Comparison of ENCODE assay signal across 9 mouse cellular contexts in genomic region chr16:34966620-34967081, GRCm38 (mm10). TPM values are rescaled to one million over a fixed set of nuclear protein-coding genes. Genes with fewer than 3 reads are reported as not detected.
A peak's percentile ranks its signal among the peaks of the same experiment; 100 is the strongest.
DNase-seq lines count a peak whose midpoint lies in the region; ATAC-seq and TF ChIP-seq lines count a peak whose summit lies in the region.
"Had no signal": no experiment of that assay in that cellular context is flagged by ENCODE, and none has a peak within 500 bp of the region (broad histone marks: within the 10 kb centered on the region; RNA-seq: fewer than 3 reads in every experiment).

No protein-coding gene starts in this region.

- no peaks in the 10 kb centered on the region for H3K27me3 ChIP-seq in heart, postnatal 0 days (ENCODE audit: control insufficient read depth, insufficient read depth, low read length)
- peaks cover 19% of the 10 kb centered on the region; the same call in 1 of the 2 replicates for H3K27me3 ChIP-seq in heart, embryonic 12.5 days (replicated peaks)
- no peaks in the 10 kb centered on the region for H3K27me3 ChIP-seq in liver, embryonic 15.5 days
- H3K27me3 ChIP-seq in liver, postnatal 0 days (ENCODE audit: insufficient read depth, low read length) = no peaks in the 10 kb centered on the region
- H3K27me3 ChIP-seq in intestine, postnatal 0 days (replicated peaks; ENCODE audit: control insufficient read depth, insufficient read depth, low read length) = no peaks in the 10 kb centered on the region
- H3K27me3 ChIP-seq: embryonic facial prominence, embryonic 15.5 days had no signal

- no peak for DNase-seq in heart, postnatal 0 days (ENCODE audit: low spot score)
- DNase-seq in liver, postnatal 0 days = no peak
- DNase-seq in lung, postnatal 36 days = peak; percentile 78
- no peak for DNase-seq in natural killer cell, adult 2 months (ENCODE audit: low spot score in 2 of 2)
- no peak for DNase-seq in adrenal gland, postnatal 4 days (ENCODE audit: low spot score in 2 of 2)

- no peak for TF ChIP-seq EP300 in heart, postnatal 0 days (IDR thresholded peaks at IDR 0.05; ENCODE audit: low read depth)
- no peak for TF ChIP-seq EP300 in liver, postnatal 0 days (IDR thresholded peaks at IDR 0.05; ENCODE audit: low read depth)

- peaks cover 16% of the 10 kb centered on the region for H3K4me1 ChIP-seq in heart, postnatal 0 days (ENCODE audit: control insufficient read depth, insufficient read depth)
- peaks cover 14% of the 10 kb centered on the region for H3K4me1 ChIP-seq in heart, embryonic 12.5 days (replicated peaks)
- no peaks in the 10 kb centered on the region for H3K4me1 ChIP-seq in liver, embryonic 15.5 days (replicated peaks)
- H3K4me1 ChIP-seq in liver, postnatal 0 days (ENCODE audit: insufficient read depth) = peaks cover 8% of the 10 kb centered on the region; the same call in 1 of the 2 replicates
- no peaks in the 10 kb centered on the region for H3K4me1 ChIP-seq in intestine, postnatal 0 days (replicated peaks; ENCODE audit: control insufficient read depth, insufficient read depth, low read length)

- TF ChIP-seq CTCF in heart, postnatal 0 days (IDR thresholded peaks at IDR 0.05; ENCODE audit: low read depth) = no peak
- no peak for TF ChIP-seq CTCF in liver, postnatal 0 days (IDR thresholded peaks at IDR 0.05; ENCODE audit: low read depth)
- TF ChIP-seq CTCF in intestine, postnatal 0 days (IDR thresholded peaks at IDR 0.05; ENCODE audit: low read depth) = no peak

- H3K27ac ChIP-seq in heart, postnatal 0 days (ENCODE audit: low read depth) = 0 out of 2 replicates have a peak overlapping the region, but pooled peaks have one; percentile 6
- no peak overlapping the region for H3K27ac ChIP-seq in heart, embryonic 12.5 days (ENCODE audit: poor library complexity, severe bottlenecking)
- no peak overlapping the region for H3K27ac ChIP-seq in liver, embryonic 15.5 days (replicated peaks)
- H3K27ac ChIP-seq in liver, postnatal 0 days (ENCODE audit: low read depth) = no peak overlapping the region
- H3K27ac ChIP-seq in intestine, postnatal 0 days (ENCODE audit: low read depth, low read length) = peak overlapping the region; percentile 11; the same call in 1 of the 2 replicates
- H3K27ac ChIP-seq: embryonic facial prominence, embryonic 15.5 days had no signal

- no peaks in the 10 kb centered on the region for H3K9me3 ChIP-seq in heart, postnatal 0 days (replicated peaks; ENCODE audit: control insufficient read depth, low read length)
- no peaks in the 10 kb centered on the region for H3K9me3 ChIP-seq in heart, embryonic 12.5 days (replicated peaks)
- no peaks in the 10 kb centered on the region for H3K9me3 ChIP-seq in liver, embryonic 15.5 days (replicated peaks)
- no peaks in the 10 kb centered on the region for H3K9me3 ChIP-seq in liver, postnatal 0 days (ENCODE audit: low read length)
- no peaks in the 10 kb centered on the region for H3K9me3 ChIP-seq in intestine, postnatal 0 days (ENCODE audit: control insufficient read depth)
- H3K9me3 ChIP-seq: embryonic facial prominence, embryonic 15.5 days had no signal

- no peak overlapping the region for H3K4me2 ChIP-seq in heart, postnatal 0 days (ENCODE audit: low read depth, low read length)
- no peak overlapping the region for H3K4me2 ChIP-seq in heart, embryonic 12.5 days
- H3K4me2 ChIP-seq in liver, embryonic 15.5 days = no peak overlapping the region
- no peak overlapping the region for H3K4me2 ChIP-seq in liver, postnatal 0 days (ENCODE audit: low read depth, low read length)
- H3K4me2 ChIP-seq in intestine, postnatal 0 days (replicated peaks; ENCODE audit: low read depth) = no peak overlapping the region
- H3K4me2 ChIP-seq: embryonic facial prominence, embryonic 15.5 days had no signal

- 55% methylated on average over 5 of the region's 5 CpGs for WGBS in heart, postnatal 0 days
- 51% methylated on average over 5 of the region's 5 CpGs for WGBS in heart, embryonic 12.5 days
- WGBS in liver, embryonic 15.5 days (ENCODE audit: insufficient replicate concordance) = 36% methylated on average over 5 of the region's 5 CpGs
- 65% methylated on average over 5 of the region's 5 CpGs for WGBS in liver, postnatal 0 days (ENCODE audit: insufficient replicate concordance)
- WGBS in intestine, postnatal 0 days = 51% methylated on average over 5 of the region's 5 CpGs

- no peak overlapping the region for H3K4me3 ChIP-seq in heart, postnatal 0 days (ENCODE audit: low read depth, low read length)
- no peak overlapping the region for H3K4me3 ChIP-seq in heart, embryonic 12.5 days
- no peak overlapping the region for H3K4me3 ChIP-seq in liver, embryonic 15.5 days (replicated peaks)
- no peak overlapping the region for H3K4me3 ChIP-seq in liver, postnatal 0 days (ENCODE audit: low read depth, low read length)
- no peak overlapping the region for H3K4me3 ChIP-seq in intestine, postnatal 0 days (ENCODE audit: low read depth, low read length)
- H3K4me3 ChIP-seq: embryonic facial prominence, embryonic 15.5 days had no signal

- H3K9ac ChIP-seq in heart, postnatal 0 days (replicated peaks; ENCODE audit: low read depth, low read length) = no peak overlapping the region
- no peak overlapping the region for H3K9ac ChIP-seq in heart, embryonic 12.5 days
- no peak overlapping the region for H3K9ac ChIP-seq in liver, embryonic 15.5 days
- no peak overlapping the region for H3K9ac ChIP-seq in liver, postnatal 0 days (replicated peaks)
- no peak overlapping the region for H3K9ac ChIP-seq in intestine, postnatal 0 days (ENCODE audit: low read depth, low read length)
- H3K9ac ChIP-seq: embryonic facial prominence, embryonic 15.5 days had no signal

- H3K36me3 ChIP-seq in heart, postnatal 0 days (replicated peaks; ENCODE audit: control insufficient read depth, insufficient read depth, low read length) = 0 out of 2 replicates have a peak, but pooled peaks cover 4% of the 10 kb centered on the region
- H3K36me3 ChIP-seq in heart, embryonic 12.5 days = no peaks in the 10 kb centered on the region
- H3K36me3 ChIP-seq in liver, embryonic 15.5 days (replicated peaks) = no peaks in the 10 kb centered on the region
- H3K36me3 ChIP-seq in liver, postnatal 0 days (replicated peaks; ENCODE audit: insufficient read depth, low read length) = 0 out of 2 replicates have a peak, but pooled peaks cover 7% of the 10 kb centered on the region
- peaks cover 79% of the 10 kb centered on the region for H3K36me3 ChIP-seq in intestine, postnatal 0 days (ENCODE audit: control insufficient read depth, insufficient read depth)
- H3K36me3 ChIP-seq: embryonic facial prominence, embryonic 15.5 days had no signal

- ATAC-seq in heart, postnatal 0 days (ENCODE audit: insufficient read depth, low read depth) = no peak; the same call in 1 of the 2 replicates
- no peak for ATAC-seq in heart, embryonic 12.5 days (ENCODE audit: insufficient number of reproducible peaks, low FRiP score)
- 0 out of 2 replicates have a peak, but pooled peaks have one; percentile 18 for ATAC-seq in liver, embryonic 15.5 days (ENCODE audit: insufficient read depth)
- no peak for ATAC-seq in liver, postnatal 0 days
- ATAC-seq in intestine, postnatal 0 days = no peak

RNA-seq across cellular contexts. Expression of gene Hacd2, which starts 55.6 kb away (rescaled TPM):
- total RNA-seq in heart, postnatal 0 days (2014; rRNA removed; ENCODE audit: low replicate concordance) = 2.6 and 6.1 TPM in 2 replicates
- polyA plus RNA-seq in heart, postnatal 0 days (2015; fragmentation: Nextera tagmentation; extraction: Ambion mirVana) = 34.1 and 34.2 TPM in 2 replicates
- 54.6 and 60.0 TPM in 2 replicates for polyA plus RNA-seq in heart, embryonic 12.5 days (2016; fragmentation: Nextera tagmentation; extraction: Ambion mirVana)
- polyA plus RNA-seq in liver, embryonic 15.5 days (2015; fragmentation: Nextera tagmentation; extraction: Ambion mirVana) = 105 and 116 TPM in 2 replicates
- 138 and 154 TPM in 2 replicates for polyA plus RNA-seq in liver, postnatal 0 days (2015; fragmentation: Nextera tagmentation; extraction: Ambion mirVana)
- polyA plus RNA-seq in intestine, postnatal 0 days (2015; fragmentation: Nextera tagmentation; extraction: Ambion mirVana) = 78.7 and 80.2 TPM in 2 replicates
- total RNA-seq in adrenal gland, postnatal 4 days (2021) = 10 to 100 TPM; 21.8 to 26.1 TPM

Comparison
In these comparisons a context has a peak if more than half of its experiments do, and no peak if none do; other contexts are left out.
1. H3K27ac ChIP-seq: peak in heart, postnatal 0 days (single experiment) and intestine, postnatal 0 days (single experiment); none in heart, embryonic 12.5 days (single experiment), liver, embryonic 15.5 days (single experiment) and liver, postnatal 0 days (single experiment).